Mouse (Mus musculus): Measurements from ENCODE around the gene Mterf1b. TPM values are rescaled to one million over a fixed set of nuclear protein-coding genes. Genes with fewer than 3 reads are reported as not detected.

The Mterf1b gene
- total RNA-seq, 2 experiments from 2014 or later: 4.7 to 5.3 TPM

DNA sequence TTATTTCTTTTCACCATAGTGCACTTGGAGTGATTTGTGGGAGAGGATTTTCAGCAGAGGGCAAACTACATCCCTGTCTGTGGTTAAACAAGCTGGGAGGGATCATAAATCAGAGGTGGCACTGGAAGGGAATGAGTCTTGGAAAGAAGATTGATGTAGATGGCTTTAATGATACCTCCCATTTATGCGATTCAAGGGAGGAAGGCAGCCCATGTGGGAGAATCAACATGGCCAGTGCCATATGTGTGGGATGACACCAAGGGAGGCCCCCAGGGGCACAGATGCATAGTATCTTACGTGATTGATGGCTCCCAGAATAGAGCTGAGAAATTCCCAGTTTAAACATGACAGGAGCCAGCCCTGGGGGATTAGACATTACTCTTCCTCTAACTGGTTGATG is 48.0 kb downstream of the Mterf1b start:
- DNase-seq (ENCODE audit: low spot score in 2 of 2): no peak

DNA sequence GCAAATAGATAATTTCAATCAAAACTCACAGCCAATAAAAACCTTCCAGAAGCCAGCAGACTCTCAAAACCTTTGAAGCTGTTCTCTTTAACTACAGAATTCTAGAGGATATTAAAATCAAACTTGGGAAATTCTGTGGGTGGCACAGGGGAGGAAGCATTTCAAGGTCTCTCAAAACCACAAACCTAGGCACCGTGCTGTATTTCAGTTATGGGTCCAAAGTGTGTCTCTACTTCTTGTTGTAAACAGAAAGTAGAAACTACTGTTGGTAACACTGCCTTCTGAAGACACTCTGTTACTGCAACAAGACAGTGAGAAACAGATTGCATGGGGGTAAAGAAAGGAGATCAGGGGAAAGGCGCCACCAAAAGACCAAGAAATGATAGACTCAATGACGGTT is 52.8 kb downstream of the Mterf1b start:
- no peak for DNase-seq (ENCODE audit: low spot score in 2 of 2)

DNA sequence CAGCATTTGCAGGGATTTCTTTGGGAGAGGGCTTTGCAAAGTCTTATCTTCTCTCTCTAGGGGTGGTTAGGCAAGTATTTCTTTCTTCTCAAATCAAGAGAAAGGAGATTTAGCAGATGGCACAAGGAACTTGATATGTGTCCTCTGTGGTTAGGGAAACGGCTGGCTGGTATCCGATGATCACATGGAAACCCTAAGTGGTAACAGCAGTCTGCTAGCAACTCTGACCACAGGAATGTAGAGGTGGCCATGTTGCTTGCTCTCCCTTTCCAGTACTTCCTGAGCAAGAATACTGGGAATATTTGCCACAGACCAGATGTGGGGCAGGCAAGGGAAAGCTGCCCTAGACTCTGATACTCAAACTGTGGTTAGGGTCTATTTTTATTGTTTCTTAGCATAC is 53.9 kb downstream of the Mterf1b start:
- no peak for DNase-seq (ENCODE audit: low spot score in 2 of 2)

Other genes starting within 250 kb of the Mterf1b start
- 10 to 100 TPM; 82.4 to 93.7 TPM for gene Cyp51, start 87.6 kb upstream of the Mterf1b start, total RNA-seq (2021)